Mouse (Mus musculus): Measurements from ENCODE around the gene Serinc4.

Gene Serinc4

GRCm38 (mm10) chr2:121446506-121446905 is 10.1 kb downstream of the Serinc4 start:
- no peak for DNase-seq

- DNase-seq, result no peak
Measured at GRCm38 (mm10) chr2:121445117-121445516, 11.5 kb downstream of the Serinc4 start.

DNA sequence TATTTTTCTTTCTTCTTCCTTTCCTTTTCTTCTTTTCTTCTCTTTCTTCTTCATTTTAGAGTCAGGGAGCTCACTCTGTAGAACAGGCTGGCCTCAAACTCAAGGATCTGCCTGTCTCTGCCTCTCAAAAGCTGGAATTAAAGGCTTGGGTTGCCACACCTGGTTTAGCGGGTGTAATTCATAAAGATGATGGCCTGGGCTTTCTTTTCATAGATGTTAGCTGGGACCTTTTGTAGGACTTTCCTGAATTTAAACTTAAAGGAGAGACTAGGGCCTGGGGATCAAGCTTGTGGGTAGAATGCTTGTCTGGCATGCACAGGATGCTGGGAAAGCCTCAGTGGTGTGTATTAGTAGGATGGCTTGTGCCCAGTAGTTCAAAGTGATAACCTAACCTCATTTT is 12.4 kb downstream of the Serinc4 start, which contains the start of gene Ell3:
Ell3 (minus strand) TSS at position 101 of the 400 bp plus-strand sequence.
- DNase-seq, result no peak

- peak; percentile 30 for DNase-seq
Measured at GRCm38 (mm10) chr2:121443068-121443349, 13.6 kb downstream of the Serinc4 start.

DNA sequence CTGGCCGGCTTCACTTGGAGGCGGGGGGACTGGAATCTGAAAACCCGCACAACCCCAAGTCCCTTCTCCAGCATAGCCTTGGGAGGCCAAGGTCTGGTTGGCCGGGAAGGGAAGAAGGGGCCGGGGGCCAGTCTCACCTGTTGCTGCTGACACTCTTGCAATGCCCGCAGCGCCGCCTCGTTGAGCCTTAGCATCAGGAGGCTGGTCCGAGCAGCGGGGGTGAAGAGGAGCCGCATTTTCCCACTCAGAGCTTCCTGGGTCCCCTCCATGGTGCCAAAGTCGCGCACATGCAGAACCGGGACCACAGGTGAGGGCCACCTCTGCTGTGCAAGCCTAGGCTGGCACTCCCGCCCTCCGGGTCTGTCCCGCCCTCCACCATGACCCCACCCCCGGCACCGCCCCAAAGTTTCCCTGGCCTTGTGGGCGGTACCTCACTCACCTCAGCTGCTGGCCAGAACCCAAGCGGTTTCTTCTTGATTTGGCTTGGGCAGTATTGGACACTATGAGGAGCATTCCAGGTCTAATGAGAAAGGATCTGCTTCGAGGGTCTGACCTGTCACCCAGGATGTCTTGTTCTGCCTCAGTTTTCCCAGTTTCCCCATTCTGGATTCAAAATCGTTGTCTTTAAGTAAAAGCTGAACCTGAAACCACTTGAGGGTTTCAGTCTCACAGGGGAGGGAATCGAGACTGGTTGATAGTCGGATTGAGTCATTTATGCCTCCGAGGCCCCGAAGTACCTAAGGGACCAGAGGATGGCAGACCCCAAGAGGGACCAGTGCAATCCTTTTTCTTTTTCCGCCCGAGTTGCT is 14.1 kb downstream of the Serinc4 start:
- DNase-seq, result peak; percentile 62

DNA sequence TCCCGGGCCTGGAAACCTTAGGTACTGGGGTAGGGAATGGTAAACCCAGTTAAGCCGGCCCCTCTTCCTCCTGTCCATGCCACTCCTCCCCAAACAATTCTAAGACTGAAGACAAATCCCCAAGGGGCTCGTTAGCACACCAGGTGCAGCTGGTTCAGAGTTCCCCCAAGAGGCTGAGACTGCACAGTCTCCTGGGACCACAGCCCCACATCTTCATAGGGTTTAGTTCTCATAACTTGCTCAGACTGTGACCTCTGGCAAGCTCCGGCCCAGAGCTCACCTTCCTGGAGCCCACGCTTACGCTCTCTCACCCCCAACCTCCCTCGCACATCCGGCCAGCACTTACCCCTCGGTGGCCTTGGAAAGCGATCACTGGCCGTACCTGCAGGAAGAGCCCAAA is 14.8 kb downstream of the Serinc4 start:
- DNase-seq, result no peak

DNA sequence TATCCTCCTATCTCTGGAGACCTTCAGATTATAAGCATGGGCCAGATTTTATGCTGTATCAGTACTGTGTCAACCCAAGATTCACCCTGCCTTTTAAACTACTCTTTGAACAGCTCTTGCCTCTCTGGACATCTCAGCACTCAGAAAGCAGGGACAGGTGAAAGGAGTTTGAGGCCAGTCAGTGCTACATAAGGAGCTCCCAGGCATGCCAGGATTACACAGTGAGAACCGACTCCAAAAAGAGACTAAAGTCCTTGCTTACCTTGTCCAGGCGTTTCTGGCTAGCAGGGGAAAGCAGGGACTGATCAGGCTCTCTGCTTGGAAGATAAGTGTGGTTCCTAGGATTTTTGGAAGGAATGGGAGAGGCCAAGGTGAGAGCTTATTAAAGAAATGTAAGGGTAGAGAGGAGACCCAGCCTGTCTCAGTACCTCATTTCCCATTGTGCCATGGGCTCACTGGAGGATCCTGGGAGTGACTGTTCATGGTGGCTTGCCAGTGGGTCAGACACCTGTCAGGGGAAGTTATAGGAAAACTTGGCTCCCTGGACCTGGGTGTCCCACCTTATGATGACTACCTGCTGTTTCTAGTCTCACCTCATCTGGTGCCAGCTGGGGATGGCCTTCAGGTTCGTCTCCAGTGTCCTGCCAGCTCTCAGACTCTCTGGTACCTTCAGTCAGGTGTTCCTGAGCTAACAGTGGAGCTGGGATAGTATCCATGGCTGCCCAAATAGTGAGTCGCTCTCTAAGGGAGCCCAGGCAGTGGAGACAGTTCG is 15.6 kb downstream of the Serinc4 start:
- no peak for DNase-seq

DNA sequence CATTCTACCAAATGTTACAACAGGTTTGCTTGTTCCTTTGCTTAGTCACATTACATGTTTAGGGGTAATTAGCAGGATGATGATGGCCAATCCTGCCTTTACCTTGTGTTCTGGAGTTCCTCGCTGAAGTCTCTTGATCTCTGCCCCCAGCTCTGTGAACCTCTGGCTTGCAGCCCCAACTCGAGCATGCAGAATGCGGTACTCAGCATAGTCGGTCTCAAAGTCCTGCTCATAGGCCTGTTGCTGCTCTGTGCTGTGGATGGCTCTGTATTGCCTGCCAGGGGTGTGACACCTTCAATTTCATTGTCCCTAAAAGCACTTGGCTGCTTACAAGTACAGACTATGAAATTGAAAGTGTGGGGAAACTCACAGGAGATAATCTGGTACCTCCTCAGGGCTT is 16.8 kb downstream of the Serinc4 start:
- DNase-seq, result no peak

DNA sequence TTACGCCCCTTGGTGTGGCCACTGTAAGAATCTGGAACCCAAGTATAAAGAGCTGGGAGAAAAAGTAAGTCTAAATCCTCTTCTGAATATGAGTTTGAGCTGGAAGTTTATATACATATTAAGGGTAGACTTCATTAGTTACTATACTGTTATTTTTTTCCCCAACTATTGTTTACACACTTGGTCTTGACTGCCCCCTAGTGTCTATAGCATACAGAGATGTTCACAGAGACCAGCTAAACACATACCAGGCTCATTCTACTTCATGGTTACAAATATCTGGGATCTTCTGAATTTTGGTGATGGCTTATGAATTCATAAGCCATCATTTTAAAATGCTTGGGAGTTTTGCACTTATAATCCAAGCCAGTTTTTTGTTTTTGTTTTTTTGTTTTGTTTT is 21.7 kb downstream of the Serinc4 start:
- DNase-seq, result no peak

DNA sequence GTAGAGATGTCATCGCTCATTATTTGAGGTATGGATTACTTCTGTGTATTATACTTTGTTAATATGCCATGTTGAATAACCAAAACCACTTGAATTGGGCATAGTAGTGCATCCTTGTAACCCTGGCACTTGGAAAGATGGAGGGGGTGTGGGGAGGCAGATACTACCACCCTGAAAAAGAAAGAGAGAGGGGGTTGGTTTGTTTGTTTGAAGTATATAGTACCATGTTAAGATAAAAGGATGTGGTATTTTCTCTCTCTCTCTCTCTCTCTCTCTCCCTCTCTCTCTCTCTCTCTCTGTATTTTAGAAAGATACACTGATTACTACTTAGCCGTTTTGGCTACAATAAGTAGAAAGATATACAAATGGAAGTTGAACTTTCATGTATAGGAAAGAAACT is 30.7 kb downstream of the Serinc4 start:
- no peak for DNase-seq

- no peak for DNase-seq
Measured at GRCm38 (mm10) chr2:121423166-121423565, 33.4 kb downstream of the Serinc4 start.

- no peak for DNase-seq
Measured at GRCm38 (mm10) chr2:121418476-121418875, 38.1 kb downstream of the Serinc4 start.

- no peak for DNase-seq
Measured at GRCm38 (mm10) chr2:121416356-121416755, 40.2 kb downstream of the Serinc4 start.

DNA sequence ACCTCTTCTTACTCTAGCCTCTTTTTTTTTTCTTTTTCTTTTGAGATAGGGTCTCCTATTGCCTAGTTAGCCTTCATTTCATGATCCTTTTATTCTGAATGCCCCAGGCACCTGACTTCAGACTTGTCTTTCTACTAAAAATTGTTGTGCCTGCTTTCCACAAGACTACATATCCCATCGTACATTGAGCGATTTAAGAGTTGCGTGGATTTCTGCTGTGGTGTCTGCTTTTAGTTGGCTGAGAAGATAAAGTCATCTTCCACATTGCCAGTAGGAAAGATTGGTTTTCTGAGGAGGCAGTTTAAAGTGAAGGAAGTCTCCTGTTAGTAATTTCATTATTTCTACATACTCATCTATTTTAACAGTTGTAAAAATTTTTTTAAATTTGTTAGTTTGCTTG is 41.0 kb downstream of the Serinc4 start:
- DNase-seq, result no peak

- no peak for DNase-seq
Measured at GRCm38 (mm10) chr2:121415103-121415502, 41.5 kb downstream of the Serinc4 start.

- DNase-seq, result peak; percentile 51
Measured at GRCm38 (mm10) chr2:121414139-121414685, 42.4 kb downstream of the Serinc4 start.

GRCm38 (mm10) chr2:121413387-121414042 is 43.1 kb downstream of the Serinc4 start, which contains the start of the genes Pdia3 and Catsper2:
Pdia3 (plus strand) TSS chr2:121413775.
Catsper2 (minus strand) TSS chr2:121413792.
- peak; percentile 95 for DNase-seq

DNA sequence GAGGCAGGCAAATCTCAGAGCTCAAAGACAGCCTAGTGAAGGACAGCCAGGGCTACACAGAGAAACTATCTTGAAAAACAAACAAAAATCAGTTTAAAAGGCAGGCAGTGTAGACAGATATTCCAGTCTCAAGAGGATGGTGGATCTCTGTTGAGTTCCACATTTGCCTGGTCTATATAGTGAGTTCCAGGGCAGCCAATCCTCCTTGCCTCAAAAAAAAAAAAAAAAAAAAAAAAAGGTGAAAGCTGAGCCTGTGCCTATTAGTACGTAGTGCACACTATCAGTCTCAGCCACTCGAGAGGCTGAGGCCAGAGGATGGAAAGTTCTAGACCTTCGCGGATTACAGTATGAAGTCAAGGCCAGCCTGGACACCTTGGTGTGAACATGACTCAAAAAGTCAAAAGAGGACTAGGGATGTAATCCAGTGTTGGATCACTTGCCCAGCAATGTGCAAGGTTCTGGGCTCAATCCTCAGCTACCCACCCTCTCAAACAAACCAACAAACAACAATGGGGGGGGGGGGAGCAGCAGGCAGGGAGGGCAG is 43.7 kb downstream of the Serinc4 start:
- DNase-seq, result no peak

DNA sequence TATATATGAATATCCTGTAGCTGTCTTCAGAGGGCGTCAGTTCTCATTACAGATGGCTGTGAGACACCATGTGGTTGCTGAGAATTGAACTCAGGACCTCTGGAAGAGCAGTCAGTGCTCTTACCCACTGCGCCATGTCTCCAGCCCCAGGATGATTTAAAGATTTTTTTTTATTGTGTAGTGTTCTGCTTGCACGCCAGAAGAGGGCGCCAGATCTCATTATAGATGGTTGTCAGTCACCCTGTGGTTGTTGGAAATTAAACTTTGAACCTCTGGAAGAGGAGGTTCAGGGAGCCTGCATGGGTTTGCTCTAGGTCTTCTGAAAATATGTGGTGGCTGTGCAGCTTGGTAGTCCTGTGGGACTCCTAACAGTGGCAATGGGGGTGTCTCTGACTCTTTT is 48.4 kb downstream of the Serinc4 start:
- DNase-seq, result no peak

DNA sequence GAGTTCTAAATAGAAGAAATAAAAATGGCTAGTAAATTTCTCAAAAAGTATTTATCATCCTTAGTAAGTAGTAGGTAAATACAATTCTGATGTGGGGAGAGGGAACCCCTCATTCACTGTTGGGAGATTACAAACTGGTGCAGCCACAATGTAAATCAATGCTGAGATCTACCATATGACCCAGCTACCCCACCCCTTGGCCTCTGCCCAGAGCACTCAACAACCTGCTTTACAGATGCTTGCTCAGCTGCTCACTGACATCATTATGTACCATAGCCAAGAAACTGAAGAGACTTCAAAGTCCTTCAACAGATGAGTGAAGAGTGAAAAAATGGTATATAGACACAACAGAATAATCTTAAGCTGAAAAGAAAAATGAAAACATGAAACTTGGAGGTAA is 53.3 kb downstream of the Serinc4 start:
- no peak for DNase-seq

DNA sequence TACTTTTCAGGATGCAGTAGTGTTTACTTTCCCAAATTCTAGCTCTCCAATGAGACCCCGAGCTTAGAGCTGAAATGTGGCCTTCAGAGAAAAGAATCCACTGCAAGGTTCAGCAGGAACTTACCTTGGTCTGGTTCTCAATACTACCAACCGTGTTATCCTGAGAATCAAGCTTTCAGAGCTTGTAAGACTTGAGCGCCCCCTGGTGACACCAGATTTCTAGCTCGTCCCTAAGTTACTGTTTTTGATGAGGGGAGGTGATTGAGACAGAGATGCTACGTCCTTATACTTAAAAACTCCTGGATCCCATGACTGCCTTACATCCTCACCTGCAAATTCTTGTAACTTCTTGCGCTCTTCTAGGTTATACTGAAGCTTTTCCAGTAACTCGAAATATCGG is 60.0 kb downstream of the Serinc4 start:
- DNase-seq, result peak; percentile 75
